Mouse (Mus musculus) myocyte (in vitro differentiated cells): ENCODE data around the gene Ddx20.

ENCODE experiments used
- CEBPB ChIP-seq: IDR thresholded peaks from 2 replicates; pipeline ENCODE4 v1.6.1; 2011; ENCODE audit warnings: mild to moderate bottlenecking, moderate library complexity; ENCODE audit not compliant: poor library complexity, insufficient read depth, severe bottlenecking
- E2F4 ChIP-seq: IDR thresholded peaks from one replicate; pipeline ENCODE4 v1.6.1; 2011; ENCODE audit warnings: mild to moderate bottlenecking, control low read depth, moderate library complexity; ENCODE audit not compliant: insufficient read depth
- MAX ChIP-seq: IDR thresholded peaks from one replicate; pipeline ENCODE4 v1.6.1; 2011; ENCODE audit warnings: low read depth, mild to moderate bottlenecking, control low read depth
- MYOD1 ChIP-seq, 3 experiments: IDR thresholded peaks; one replicate each; pipeline ENCODE4 v1.6.1; 2011; ENCODE audit warnings: control low read depth in 2 of 3, low read depth in 2 of 3, mild to moderate bottlenecking in 2 of 3, moderate library complexity in 1 of 3; ENCODE audit not compliant: insufficient read length in 2 of 3, control insufficient read depth in 1 of 3
- MYOG ChIP-seq, 3 experiments: IDR thresholded peaks; one replicate each; pipeline ENCODE4 v1.6.1; 2011; ENCODE audit warnings: control low read depth in 2 of 3, low read depth in 2 of 3, mild to moderate bottlenecking in 2 of 3; ENCODE audit not compliant: insufficient read length in 2 of 3, control insufficient read depth in 1 of 3, insufficient read depth in 1 of 3
- POLR2A ChIP-seq: IDR thresholded peaks from one replicate; pipeline ENCODE4 v1.6.1; 2011; ENCODE audit warnings: low read depth, mild to moderate bottlenecking, control low read depth, moderate library complexity; ENCODE audit not compliant: insufficient read length
- POLR2AphosphoS2 ChIP-seq: IDR thresholded peaks from one replicate; pipeline ENCODE4 v1.6.1; 2011; ENCODE audit warnings: low read depth, control low read depth; ENCODE audit not compliant: insufficient read length
- REST ChIP-seq: IDR thresholded peaks from one replicate; pipeline ENCODE4 v1.6.1; 2011; ENCODE audit warnings: mild to moderate bottlenecking, control low read depth, moderate library complexity; ENCODE audit not compliant: insufficient read depth, insufficient read length
- SRF ChIP-seq: IDR thresholded peaks from one replicate; pipeline ENCODE4 v1.6.1; 2011; ENCODE audit warnings: low read depth; ENCODE audit not compliant: control insufficient read depth, insufficient read length
- TCF12 ChIP-seq: IDR thresholded peaks from one replicate; pipeline ENCODE4 v1.6.1; 2011; ENCODE audit warnings: mild to moderate bottlenecking, control low read depth; ENCODE audit not compliant: poor library complexity, insufficient read depth, severe bottlenecking
- TCF3 ChIP-seq: IDR thresholded peaks from one replicate; pipeline ENCODE4 v1.6.1; 2011; ENCODE audit warnings: low read depth, control low read depth; ENCODE audit not compliant: insufficient read length
- USF1 ChIP-seq: IDR thresholded peaks from one replicate; pipeline ENCODE4 v1.6.1; 2011; ENCODE audit warnings: low read depth, mild to moderate bottlenecking, control low read depth, moderate library complexity

- TF ChIP-seq USF1 (no peak), MYOD1 (IDR thresholded peaks at IDR 0.05; ENCODE audit: control insufficient read depth in 1 of 3, insufficient read length in 2 of 3, low read depth in 2 of 3) (no peak), POLR2A (no peak), MYOG (IDR thresholded peaks at IDR 0.05; ENCODE audit: control insufficient read depth in 1 of 3, insufficient read depth in 1 of 3, insufficient read length in 2 of 3, low read depth in 2 of 3) (no peak), E2F4 (no peak), TCF12 (no peak), SRF (no peak), CEBPB (no peak), MAX (no peak), POLR2AphosphoS2 (no peak), REST (no peak), TCF3 (no peak)
Measured at GRCm38 (mm10) chr3:105698311-105698710, 10.9 kb upstream of the Ddx20 start.
